Mouse (Mus musculus) liver, embryonic 14.5 days (tissue): ENCODE measurements around the gene Cpa1.

Experiments
- CTCF ChIP-seq: IDR thresholded peaks from 2 replicates; pipeline ENCODE4 v1.5.1; 2016; ENCODE audit warnings: antibody characterized with exemption, low read depth, control low read depth
- EP300 ChIP-seq: IDR thresholded peaks from 2 replicates; pipeline ENCODE4 v1.6.1; 2016; ENCODE audit warnings: antibody characterized with exemption, low read depth

DNA sequence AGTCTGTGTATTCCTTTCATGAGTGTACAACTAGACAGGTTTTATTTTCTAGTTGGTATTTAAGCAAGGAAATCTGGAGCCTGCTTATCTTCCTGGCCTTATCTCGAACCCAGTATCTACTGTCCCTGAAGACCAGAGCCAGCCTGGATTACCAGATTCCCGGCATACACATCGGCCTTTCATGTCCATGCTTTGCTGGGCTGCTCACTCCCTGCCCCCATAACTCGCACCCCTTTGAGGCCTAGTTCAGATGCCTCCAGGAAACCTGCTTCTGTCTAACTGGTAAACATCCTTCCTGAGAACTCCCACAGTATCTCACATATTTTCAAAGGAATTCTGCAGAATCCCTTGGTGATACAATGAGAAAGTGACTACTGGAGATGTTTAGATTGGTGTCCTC lies 26.3 kb downstream of the Cpa1 start:
- no peak for TF ChIP-seq CTCF
- no peak for TF ChIP-seq EP300
